Mouse (Mus musculus): ENCODE measurements at regions not wholly inside any gene's neighbourhood (a gene's known extent, or its start where the extent isn't known, plus 50 kb on each side); places are given as distances from the start of the nearest gene placed in this dataset.

- no peak for DNase-seq
Observed at GRCm38 (mm10) chrX:139392777-139393176, 59.3 kb downstream of the Trap1a start.

DNA sequence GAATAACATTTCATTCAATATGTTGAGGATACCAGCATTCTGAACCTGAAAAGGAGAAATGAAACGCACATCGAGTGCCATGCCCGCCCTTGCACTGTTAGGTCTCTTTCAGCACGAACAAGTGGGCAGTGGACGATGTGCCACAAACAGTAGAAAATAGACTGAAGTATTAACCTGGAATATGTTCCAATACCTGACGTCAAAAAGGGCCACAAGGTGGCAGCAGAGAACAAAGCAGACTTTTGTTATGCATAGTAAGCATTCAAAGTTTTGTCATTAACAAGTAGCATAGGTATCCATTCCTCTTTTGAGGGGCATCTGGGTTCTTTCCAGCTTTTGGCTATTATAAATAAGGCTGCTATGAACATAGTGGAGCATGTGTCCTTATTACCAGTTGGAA lies 63.5 kb upstream of the D330045A20Rik start:
- peak; percentile 75 for DNase-seq

GRCm38 (mm10) chrX:139419867-139420266 lies 60.3 kb upstream of the D330045A20Rik start:
- DNase-seq: no peak

GRCm38 (mm10) chrX:139424307-139424706 lies 55.9 kb upstream of the D330045A20Rik start:
- no peak for DNase-seq

All from right cerebral cortex, postnatal 14 days (tissue).